Mouse (Mus musculus): Measurements from ENCODE around the gene Fbll1. TPM values are rescaled to one million over a fixed set of nuclear protein-coding genes. Genes with fewer than 3 reads are reported as not detected.
"Not testable (repeated sequence)": the region's sequence is repeated elsewhere in the genome, so short reads cannot be mapped to it uniquely, and the experiment has no call there.

Fbll1 gene
- polyA plus RNA-seq, 1 experiment, result not detected

DNA sequence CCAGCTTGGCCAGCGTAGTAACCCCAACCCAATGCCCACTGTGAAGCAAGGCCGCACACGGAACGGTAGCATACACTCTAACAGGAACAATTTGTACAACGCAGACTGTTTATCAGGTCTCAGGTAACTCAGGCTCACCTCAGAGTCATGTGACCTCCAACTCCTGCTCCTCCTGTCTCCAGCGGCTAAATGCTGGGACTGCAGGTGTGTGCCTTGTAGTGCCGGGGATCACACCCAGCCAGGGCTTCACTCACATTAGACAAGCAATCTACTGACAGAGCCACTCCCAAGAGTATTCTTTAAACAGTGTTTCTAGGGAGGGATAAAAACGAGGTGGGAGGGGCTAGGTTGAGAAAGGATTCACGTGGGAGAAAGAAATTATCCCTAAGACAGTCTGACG lies 12.8 kb upstream of the Fbll1 start:
- 94% methylated on average over 10 of the region's 10 CpGs for WGBS
- TF ChIP-seq POLR2A (IDR thresholded peaks at IDR 0.05; ENCODE audit: low read depth, low read length) (no peak), CTCF (IDR thresholded peaks at IDR 0.05; ENCODE audit: extremely low read depth, insufficient read depth, insufficient read length, insufficient replicate concordance) (no peak)
- Histone ChIP-seq H3K36me3 (ENCODE audit: control insufficient read depth, insufficient read depth, low read length) (peaks cover 48% of the 10 kb centered on the region), H3K27ac (ENCODE audit: insufficient read depth, low read length) (no peak overlapping the region), H3K27me3 (ENCODE audit: control insufficient read depth, insufficient read depth, low read length) (no peaks in the 10 kb centered on the region), H3K4me3 (ENCODE audit: extremely low read depth, insufficient read depth, insufficient read length) (no peak overlapping the region), H3K4me1 (ENCODE audit: control insufficient read depth, insufficient read depth, insufficient read length) (no peaks in the 10 kb centered on the region)
- no peak for DNase-seq (ENCODE audit: low read depth in 1 of 2, low spot score in 2 of 2)

DNA sequence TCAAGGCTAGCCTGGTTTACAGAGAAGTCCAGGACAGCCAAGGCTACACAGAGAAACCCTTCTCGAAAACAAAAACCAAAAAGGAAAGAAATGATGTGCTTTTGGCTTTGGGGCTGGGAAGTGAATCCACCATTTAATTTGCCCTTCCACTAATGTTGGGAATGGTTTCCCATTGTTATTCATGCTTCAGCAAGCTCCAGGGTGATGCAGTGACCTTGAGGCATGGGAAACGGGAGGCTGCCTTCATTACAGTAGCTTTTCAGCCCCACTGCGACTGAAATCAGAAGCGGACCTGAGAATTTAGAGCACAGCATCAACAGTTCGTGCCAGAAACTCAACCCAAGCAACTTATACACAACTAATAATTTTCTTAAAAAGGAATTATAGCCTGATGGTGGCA lies 2.6 kb upstream of the Fbll1 start:
- TF ChIP-seq CTCF (IDR thresholded peaks at IDR 0.05; ENCODE audit: extremely low read depth, insufficient read depth, insufficient read length, insufficient replicate concordance) (no peak), POLR2A (IDR thresholded peaks at IDR 0.05; ENCODE audit: low read depth, low read length) (no peak)
- Histone ChIP-seq H3K27me3 (ENCODE audit: control insufficient read depth, insufficient read depth, low read length) (peaks cover 16% of the 10 kb centered on the region), H3K4me1 (ENCODE audit: control insufficient read depth, insufficient read depth, insufficient read length) (no peaks in the 10 kb centered on the region; the same call in none of the 2 replicates), H3K27ac (ENCODE audit: insufficient read depth, low read length) (no peak overlapping the region), H3K4me3 (ENCODE audit: extremely low read depth, insufficient read depth, insufficient read length) (no peak overlapping the region), H3K36me3 (ENCODE audit: control insufficient read depth, insufficient read depth, low read length) (no peaks in the 10 kb centered on the region)
- DNase-seq (ENCODE audit: low read depth in 1 of 2, low spot score in 2 of 2), result no peak
- WGBS, result 73% methylated on average over 5 of the region's 5 CpGs

DNA sequence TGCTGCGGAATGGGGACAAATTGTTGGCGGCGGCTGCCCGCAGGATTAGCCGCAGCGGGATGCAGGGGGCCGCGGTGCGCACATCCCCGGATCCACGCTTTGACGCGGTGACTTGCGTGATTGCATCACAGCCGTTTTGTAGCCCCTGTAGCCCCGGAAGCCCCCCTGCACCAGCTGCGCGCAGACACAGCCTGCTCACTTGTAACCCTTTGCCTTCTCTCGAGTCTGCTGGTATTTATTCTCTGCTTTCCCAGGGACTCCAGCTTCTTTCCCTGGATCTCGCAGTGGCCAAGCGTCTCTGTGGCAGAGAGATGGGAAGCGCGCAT lies 226 bp downstream of the Fbll1 start:
- TF ChIP-seq POLR2A (IDR thresholded peaks at IDR 0.05; ENCODE audit: low read depth, low read length) (no peak), CTCF (IDR thresholded peaks at IDR 0.05; ENCODE audit: extremely low read depth, insufficient read depth, insufficient read length, insufficient replicate concordance) (no peak)
- H3K27me3 ChIP-seq (ENCODE audit: control insufficient read depth, insufficient read depth, low read length), result peaks cover 16% of the 10 kb centered on the region
- peak overlapping the region; percentile 5; the same call in 1 of the 2 replicates for H3K4me3 ChIP-seq (ENCODE audit: extremely low read depth, insufficient read depth, insufficient read length)
- no peaks in the 10 kb centered on the region for H3K36me3 ChIP-seq (ENCODE audit: control insufficient read depth, insufficient read depth, low read length)
- H3K27ac ChIP-seq (ENCODE audit: insufficient read depth, low read length), result no peak overlapping the region
- no peaks in the 10 kb centered on the region; the same call in none of the 2 replicates for H3K4me1 ChIP-seq (ENCODE audit: control insufficient read depth, insufficient read depth, insufficient read length)
- no peak for DNase-seq (ENCODE audit: low read depth in 1 of 2, low spot score in 2 of 2)
- 4% methylated on average over 23 of the region's 23 CpGs for WGBS

DNA sequence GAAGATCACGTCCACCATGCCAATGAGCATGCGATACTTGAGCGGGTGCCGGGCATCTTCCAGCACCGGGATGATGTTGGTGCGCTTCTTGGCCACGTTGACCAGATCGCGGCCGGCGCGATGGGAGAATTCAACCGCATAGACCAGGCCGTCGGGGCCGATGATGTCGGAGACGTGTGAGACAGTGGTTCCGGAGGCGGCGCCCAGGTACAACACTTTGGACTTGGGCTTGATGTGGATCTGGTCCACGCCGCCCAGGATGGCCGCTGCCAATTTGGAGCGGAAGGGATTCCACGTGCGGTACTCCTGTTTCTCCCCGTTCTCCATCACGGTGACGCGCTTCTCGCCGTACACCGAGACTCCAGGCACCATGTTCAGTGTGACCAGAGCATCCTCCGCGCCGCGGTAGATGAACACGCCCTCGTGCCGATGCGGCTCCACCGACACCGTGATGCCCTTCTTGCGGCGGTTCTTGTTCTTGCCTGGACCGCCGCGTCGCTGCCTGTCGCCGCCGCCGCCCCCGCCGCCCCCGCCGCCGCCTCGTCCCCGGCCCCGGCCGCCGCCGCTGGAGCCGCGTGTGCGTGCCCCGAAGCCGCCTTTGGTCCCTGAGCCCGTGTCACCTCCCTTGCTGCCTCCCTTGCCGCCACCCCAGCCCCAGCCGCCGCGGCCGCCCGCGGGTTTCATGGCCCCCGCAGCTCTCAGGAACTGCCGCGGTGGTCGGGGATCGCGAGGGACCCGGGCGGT lies 761 bp downstream of the Fbll1 start:
- H3K27me3 ChIP-seq (ENCODE audit: control insufficient read depth, insufficient read depth, low read length), result peaks cover 16% of the 10 kb centered on the region
- no peak for DNase-seq (ENCODE audit: low read depth in 1 of 2, low spot score in 2 of 2)
- H3K36me3 ChIP-seq (ENCODE audit: control insufficient read depth, insufficient read depth, low read length), result no peaks in the 10 kb centered on the region
- H3K4me1 ChIP-seq (ENCODE audit: control insufficient read depth, insufficient read depth, insufficient read length), result no peaks in the 10 kb centered on the region; the same call in none of the 2 replicates
- TF ChIP-seq POLR2A (IDR thresholded peaks at IDR 0.05; ENCODE audit: low read depth, low read length) (no peak), CTCF (IDR thresholded peaks at IDR 0.05; ENCODE audit: extremely low read depth, insufficient read depth, insufficient read length, insufficient replicate concordance) (no peak)
- peak overlapping the region; percentile 5; the same call in 1 of the 2 replicates for H3K4me3 ChIP-seq (ENCODE audit: extremely low read depth, insufficient read depth, insufficient read length)
- WGBS, result 8% methylated on average over 69 of the region's 86 CpGs
- no peak overlapping the region for H3K27ac ChIP-seq (ENCODE audit: insufficient read depth, low read length)

DNA sequence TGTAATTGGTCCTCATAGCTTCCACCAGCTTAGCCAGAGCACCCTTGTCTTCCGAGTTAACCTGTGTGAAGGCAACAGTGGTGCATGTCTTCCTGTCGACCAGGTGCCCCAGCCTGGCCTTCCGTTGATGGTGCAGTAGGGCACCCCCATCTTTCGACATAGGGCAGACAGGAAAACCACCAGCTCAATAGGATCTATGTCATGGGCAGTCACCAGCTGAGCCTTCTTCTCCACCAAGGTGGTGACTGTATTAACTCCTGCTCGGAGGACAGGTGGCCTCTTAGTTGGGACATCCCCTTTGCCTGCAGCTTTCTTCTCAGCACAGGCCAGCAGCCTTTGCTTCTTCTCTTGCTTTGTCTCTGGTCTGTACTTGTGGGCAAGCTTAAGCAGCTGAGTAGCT lies 5.9 kb downstream of the Fbll1 start:
- 52% methylated on average over 5 of the region's 5 CpGs for WGBS
- DNase-seq (ENCODE audit: low read depth in 1 of 2, low spot score in 2 of 2); H3K4me1 ChIP-seq (ENCODE audit: control insufficient read depth, insufficient read depth, insufficient read length); H3K27me3 ChIP-seq (ENCODE audit: control insufficient read depth, insufficient read depth, low read length); H3K27ac ChIP-seq (ENCODE audit: insufficient read depth, low read length); H3K4me3 ChIP-seq (ENCODE audit: extremely low read depth, insufficient read depth, insufficient read length); H3K36me3 ChIP-seq (ENCODE audit: control insufficient read depth, insufficient read depth, low read length): not testable (repeated sequence)

DNA sequence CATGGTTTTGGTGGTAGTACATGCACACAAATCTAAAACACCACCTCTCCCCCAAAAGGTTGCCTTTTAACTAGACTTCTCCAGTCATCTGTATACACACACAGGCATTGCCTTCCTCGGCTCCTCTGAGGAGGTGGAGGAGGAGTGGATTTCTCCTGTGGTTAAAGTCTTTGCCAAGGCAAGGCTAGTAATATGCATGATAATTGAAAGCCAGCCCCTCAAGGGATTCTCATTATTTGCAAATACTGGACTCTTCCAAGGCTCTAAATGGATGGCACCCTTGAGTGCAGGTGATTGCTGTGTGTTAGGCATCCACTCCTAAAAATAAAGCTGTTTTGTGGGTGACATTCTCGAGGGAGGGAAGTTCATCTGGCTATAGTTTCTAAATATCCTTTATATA lies 10.2 kb downstream of the Fbll1 start:
- WGBS, result 83% methylated on average over 2 of the region's 2 CpGs
- peaks cover 16% of the 10 kb centered on the region for H3K36me3 ChIP-seq (ENCODE audit: control insufficient read depth, insufficient read depth, low read length)
- TF ChIP-seq POLR2A (IDR thresholded peaks at IDR 0.05; ENCODE audit: low read depth, low read length), result no peak
- TF ChIP-seq CTCF (IDR thresholded peaks at IDR 0.05; ENCODE audit: extremely low read depth, insufficient read depth, insufficient read length, insufficient replicate concordance), result no peak

DNA sequence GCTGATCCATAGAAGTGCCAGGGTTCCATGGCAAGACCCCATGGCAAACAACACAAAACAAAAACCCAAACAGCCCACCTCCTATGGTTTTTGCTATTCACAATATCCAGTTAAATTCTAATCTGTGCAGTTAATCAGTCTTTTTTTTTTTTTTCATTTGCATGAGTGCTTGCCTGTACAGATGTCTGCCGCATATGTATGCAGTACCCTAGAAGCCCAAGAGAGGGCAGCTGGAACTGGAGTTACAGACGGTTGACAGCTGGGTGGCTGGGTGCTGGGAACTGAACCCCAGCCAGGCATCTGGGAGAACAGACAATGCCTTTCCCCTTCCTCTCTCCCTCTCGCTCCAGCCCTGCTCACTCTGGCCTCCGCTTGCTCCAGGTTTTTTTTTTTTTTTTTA lies 14.1 kb downstream of the Fbll1 start:
- Histone ChIP-seq H3K27me3 (ENCODE audit: control insufficient read depth, insufficient read depth, low read length) (no peaks in the 10 kb centered on the region), H3K4me1 (ENCODE audit: control insufficient read depth, insufficient read depth, insufficient read length) (no peaks in the 10 kb centered on the region), H3K27ac (ENCODE audit: insufficient read depth, low read length) (no peak overlapping the region), H3K36me3 (ENCODE audit: control insufficient read depth, insufficient read depth, low read length) (peaks cover 26% of the 10 kb centered on the region), H3K4me3 (ENCODE audit: extremely low read depth, insufficient read depth, insufficient read length) (no peak overlapping the region)
- TF ChIP-seq POLR2A (IDR thresholded peaks at IDR 0.05; ENCODE audit: low read depth, low read length), result no peak
- no peak for TF ChIP-seq CTCF (IDR thresholded peaks at IDR 0.05; ENCODE audit: extremely low read depth, insufficient read depth, insufficient read length, insufficient replicate concordance)
- 90% methylated on average over 4 of the region's 4 CpGs for WGBS
- DNase-seq (ENCODE audit: low read depth in 1 of 2, low spot score in 2 of 2), result no peak

More for the DNA sequence above, 10.2 kb downstream of the Fbll1 start:
- Histone ChIP-seq H3K27me3 (ENCODE audit: control insufficient read depth, insufficient read depth, low read length) (no peaks in the 10 kb centered on the region), H3K27ac (ENCODE audit: insufficient read depth, low read length) (no peak overlapping the region), H3K4me3 (ENCODE audit: extremely low read depth, insufficient read depth, insufficient read length) (no peak overlapping the region), H3K4me1 (ENCODE audit: control insufficient read depth, insufficient read depth, insufficient read length) (no peaks in the 10 kb centered on the region)
- no peak for DNase-seq (ENCODE audit: low read depth in 1 of 2, low spot score in 2 of 2)
